Mouse (Mus musculus) 416B (cell line): ENCODE data around the gene Lrrc20.
"Not testable (repeated sequence)": the region's sequence is repeated elsewhere in the genome, so short reads cannot be mapped to it uniquely, and the experiment has no call there.

Source experiments
- DNase-seq: peaks from one replicate; pipeline ENCODE4 v3.0.0; 2011; ENCODE audit warnings: low read depth

The Lrrc20 gene

DNA sequence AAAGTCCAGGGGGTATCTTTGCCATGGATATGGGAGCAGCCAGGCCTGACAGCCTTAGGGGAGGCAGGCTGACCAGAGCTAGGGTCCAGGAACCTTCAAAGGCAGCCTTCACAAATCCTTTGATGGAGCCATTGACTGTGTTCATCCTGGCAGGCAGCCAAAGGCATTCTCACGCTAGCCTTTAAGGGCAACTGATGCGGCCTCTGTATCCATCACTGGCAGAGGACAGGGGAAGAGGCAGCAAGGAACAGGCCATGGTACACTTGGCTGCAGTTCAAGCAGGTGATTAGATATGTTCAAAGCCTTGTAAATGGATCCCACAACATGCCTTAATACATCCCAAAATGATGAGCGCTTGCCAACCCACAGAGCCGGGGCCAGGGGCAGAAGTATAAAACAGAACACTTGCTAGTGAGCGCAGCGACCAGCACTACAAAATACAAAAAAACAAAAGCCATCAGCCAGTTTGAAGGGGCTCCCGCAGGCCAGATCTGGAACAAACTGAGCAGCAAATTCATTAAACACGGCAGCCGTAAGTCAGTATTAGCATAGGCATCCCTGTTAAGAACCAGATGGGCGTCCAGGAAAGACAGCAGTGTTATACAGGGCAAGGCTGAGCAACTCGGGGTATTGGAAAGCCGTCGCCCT, 100.6 kb downstream of the Lrrc20 start:
- no peak for DNase-seq

DNA sequence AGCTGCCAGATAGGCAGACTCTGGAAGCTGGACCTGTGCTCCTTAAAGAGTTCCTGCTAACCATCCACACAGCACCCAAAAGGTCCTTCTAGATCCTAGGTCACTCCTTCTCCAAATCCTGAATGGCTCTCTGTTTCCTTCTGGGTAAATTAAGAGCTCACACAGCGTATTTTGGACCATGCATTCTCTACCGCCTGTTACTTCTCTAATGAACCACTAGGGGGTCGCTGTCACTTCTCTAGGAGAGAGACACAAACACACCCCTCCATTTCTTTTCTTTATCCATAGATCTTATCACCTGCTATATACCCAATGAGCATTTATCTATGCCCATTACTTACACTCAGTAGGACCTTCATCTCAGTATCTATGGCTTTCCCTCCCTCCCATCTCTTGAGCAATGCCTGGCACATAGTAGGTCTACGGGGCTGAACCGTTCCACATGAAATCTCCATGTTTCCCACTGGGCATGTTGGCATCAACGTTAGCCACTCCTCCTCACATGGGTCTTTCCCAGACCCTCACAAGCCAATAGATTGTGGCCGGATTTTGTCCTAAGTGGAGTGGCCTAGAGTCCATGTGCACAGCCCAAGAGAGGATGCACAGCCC, 111.7 kb downstream of the Lrrc20 start:
- DNase-seq = no peak

DNA sequence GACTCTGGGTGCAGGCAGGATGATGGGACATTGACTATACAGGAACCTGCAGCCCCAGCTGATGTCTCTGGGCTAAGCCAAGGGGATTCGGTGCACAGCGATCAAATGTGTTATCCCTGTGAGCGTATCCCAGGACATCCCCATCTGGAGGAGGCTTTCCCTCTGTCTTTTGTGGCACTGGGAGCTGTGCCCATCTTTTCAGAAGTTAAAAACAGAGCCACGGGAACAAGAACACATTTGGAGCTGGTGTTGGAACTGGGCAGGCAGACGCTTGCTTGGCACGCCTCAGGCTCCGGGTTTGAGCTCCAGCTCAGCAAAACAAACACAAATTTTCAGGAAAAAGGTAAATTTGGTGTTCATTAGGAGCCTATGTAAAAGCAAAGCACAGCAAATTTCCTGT, 122.4 kb downstream of the Lrrc20 start:
- no peak for DNase-seq

DNA sequence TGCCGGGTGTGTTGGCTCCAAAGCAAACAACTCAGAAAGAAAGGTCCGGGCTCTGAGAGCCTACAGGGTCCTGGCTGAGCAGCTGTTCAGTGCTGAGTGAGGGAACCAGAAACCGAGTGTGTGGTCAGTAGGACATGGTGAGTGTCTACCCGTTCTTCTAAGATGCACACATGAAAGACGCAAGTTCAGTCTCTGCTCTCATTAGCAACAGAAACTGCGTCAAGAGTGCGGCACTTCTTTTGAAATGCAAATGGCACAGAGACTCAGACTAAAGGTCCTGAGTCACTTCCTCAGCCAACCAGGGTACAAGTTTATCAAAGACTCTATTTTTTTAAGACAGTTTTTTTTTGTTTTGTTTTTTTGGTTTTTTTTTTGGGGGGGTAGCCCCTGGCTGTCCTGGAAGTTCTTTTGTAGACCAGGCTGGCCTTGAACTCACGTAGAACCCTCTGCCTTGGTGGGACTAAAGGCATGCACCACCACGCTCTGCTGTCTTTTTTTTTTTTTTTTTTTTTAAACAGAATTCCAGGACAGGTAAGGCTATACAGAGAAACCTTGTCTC, 124.0 kb downstream of the Lrrc20 start:
- DNase-seq = no peak

DNA sequence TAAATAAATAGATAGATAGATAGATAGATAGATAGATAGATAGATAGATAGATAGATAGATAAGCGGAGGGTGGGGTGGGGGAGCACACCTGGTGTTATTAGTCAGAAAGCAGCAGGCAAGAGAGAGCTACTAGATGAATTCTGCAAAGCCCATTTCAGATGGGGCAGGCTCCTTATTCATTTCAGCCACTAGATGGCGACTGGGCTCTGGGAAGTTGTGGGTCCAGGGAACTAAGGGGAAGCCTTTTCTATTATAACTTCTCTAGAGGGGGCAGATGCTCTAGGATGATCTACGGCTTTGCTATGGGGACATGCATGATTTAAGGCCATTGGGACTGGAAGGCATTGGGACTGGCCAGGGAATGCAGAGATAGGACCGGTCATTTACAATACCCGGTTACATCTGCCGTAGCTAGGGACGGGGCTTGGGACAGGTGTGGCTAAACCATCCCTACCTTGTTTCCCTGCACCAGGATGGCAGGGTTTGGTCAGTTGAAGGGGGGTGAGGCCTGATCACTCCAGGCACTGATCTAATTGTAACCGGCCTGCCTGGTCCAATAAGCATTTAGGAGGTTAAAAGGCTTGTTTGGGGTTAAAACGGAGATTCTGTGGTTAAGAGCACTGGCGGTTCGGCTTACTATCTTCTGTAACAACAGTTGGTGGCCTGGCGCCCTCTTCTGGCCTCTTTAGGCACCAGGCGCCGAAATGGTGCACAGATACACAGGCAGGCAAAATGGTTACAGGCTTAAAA, 126.9 kb downstream of the Lrrc20 start:
- DNase-seq = peak; percentile 90

DNA sequence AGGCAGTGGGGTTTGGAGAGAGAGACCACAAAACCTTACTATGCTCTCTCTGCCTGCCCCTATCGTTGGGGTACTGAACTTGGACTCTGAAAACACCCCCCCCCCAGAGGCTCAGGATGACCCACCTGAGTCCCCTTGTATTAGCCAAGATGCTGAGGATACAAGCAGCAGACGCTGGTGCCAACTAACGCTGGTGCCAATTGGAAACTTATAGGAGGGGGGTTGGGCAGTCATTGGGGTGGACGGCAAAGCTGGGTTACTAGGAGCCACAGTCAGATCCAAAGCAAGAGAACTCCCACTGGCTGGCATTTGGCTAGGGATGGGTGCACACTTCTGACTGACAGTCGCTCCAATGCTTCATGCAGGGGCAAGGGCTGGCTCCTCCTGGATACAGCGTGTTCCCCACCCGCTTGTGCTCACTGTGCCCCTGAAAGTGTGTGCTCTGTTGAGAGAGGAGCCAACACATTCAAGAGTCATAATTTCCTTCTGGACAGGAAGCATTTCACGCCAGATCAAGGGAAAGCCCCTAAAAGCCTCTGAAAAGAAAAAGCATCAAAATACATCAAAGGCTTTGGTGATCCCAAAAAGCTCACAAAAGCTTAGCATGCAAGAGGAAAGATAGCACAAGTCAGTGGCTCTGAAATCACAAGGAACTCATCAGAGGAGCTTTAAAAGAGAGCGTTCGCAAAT, 128.9 kb downstream of the Lrrc20 start:
- no peak for DNase-seq

DNA sequence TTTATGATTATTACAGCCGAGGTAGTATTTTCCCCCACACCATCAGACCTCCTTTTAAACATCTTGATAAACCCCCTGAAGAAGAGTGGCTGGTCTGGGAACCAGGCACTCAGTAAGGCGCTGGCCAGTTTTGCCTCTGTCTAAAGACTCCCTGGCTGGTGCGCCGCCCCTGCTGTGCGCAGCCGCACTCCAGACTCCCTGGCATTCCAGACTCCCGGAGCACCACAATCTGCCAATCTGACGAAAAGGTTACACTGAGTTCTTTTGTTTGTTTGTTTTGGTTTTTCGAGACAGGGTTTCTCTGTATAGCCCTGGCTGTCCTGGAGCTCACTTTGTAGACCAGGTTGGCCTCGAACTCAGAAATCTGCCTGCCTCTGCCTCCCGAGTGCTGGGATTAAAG, 129.8 kb downstream of the Lrrc20 start:
- not testable (repeated sequence) for DNase-seq

DNA sequence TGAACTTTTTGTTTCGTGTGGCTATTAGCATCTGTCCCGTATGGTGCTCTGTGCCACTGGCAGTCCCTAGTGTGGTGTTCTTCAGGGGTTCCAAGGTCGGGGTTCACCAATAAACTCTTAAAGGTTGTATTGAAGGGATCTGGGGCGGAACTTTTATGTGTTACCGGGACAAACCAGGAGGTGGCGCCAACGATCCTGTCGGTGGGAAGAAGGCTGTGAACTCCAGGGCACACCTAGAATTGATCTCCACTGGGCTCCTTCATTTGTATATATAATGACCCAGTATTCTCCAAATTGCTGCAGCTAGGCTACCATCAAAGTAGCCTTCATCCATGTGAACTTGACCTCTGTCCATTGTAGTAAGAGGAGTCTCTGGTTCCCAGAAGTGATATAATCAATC, 130.2 kb downstream of the Lrrc20 start:
- DNase-seq = peak; percentile 79

DNA sequence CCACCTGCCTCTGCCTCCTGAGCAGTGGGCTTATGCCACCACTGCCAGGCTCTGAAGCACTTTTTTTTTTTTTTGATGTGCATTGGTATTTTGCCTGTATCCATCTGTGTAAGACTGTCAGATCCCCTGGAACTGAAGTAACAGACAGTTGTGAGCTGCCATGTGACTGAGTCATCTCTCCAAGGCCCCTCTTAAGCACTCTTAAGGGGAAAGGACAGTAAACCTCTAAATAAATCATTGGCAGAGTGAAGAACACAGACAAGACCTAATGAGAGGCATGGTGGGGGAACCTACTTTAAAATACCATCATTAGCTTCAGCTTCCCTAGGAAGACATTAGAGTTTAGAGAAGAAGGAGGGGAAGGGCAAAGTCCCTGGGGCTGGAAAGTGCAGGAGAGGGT, 132.6 kb downstream of the Lrrc20 start:
- no peak for DNase-seq

DNA sequence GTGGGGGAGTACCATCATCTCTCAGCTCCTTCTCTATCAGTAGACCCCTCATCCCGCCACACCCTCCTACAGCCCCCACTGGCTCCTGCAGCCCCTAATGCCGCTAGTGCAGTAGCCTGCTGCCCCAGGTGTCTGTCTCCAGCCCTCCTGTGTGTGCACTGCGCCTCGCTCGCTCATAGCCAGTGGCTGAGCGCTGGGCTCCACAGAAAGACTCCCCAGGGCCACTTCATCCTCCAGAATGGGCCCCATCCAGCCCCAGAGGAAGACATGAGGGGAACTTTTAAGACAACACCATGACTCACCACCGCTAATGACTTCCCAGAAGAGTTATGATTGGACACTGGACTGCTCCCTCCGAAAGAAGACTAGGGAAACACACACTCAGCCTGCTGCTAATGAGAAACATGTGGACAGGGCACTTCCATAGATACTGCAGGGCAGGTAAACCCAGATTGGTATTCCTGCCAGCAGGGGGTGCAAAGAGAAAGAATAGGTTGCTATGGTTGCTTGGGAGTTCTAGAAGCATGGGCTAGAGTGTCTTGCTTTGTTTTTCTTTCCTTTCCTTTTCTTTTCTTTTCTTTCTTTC, 135.1 kb downstream of the Lrrc20 start:
- DNase-seq = peak; percentile 79

DNA sequence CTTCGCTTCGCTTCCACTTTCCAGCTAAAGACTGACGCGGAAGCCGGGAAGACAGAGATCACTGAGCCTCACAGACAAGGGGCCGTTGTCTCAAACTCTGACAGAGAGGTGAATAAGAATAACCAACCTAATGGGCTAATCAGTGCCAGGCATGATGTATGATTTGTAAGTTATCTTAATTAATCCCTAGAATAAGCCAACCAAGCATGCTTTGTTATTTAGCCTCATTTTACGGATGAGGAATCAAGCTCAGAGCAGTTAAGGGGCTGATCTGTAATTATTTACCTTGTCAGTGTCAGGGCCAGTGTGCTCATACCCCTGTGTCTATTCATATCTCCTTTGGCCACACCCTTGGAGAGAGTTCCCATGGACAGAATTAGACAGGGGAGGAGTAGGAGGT, 138.7 kb downstream of the Lrrc20 start:
- DNase-seq = no peak

DNA sequence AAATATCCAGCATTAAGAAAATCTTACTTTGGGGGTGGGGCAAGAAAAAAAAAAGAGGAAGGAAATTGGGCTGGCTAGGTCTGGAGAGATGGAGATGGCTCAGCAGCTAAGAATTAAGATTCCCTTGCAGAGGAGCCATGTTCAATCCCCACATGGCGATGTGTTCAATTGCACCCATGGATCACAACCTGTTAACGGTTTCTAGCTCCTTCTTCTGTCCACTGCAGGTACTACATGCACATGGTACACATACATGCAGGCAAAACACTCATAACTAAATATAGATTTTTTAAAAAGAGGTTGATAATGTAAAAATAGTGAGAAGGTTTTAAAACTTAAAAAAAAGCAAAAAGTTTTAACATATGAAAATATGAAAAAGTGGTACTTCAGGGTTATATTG, 142.9 kb downstream of the Lrrc20 start:
- DNase-seq = peak; percentile 42

DNA sequence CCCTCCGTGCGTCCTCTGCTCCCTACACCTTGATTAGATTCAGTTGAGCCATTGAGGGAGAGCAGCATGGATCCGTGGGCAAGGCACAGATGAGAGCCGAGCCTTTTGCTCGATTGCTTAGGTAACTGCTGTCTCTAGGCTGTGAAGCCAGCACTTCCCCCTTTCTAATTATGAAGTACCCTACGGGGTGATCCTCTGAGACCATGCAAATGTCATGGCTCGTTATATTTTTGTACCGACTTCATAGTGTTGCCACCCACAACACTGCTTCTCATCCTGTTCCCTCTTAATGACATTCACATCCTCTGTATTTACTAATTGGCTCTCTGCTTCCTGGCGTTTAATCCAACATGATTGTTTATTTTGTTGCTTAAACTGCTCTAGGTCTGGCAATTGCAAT, 146.1 kb downstream of the Lrrc20 start:
- DNase-seq = no peak

DNA sequence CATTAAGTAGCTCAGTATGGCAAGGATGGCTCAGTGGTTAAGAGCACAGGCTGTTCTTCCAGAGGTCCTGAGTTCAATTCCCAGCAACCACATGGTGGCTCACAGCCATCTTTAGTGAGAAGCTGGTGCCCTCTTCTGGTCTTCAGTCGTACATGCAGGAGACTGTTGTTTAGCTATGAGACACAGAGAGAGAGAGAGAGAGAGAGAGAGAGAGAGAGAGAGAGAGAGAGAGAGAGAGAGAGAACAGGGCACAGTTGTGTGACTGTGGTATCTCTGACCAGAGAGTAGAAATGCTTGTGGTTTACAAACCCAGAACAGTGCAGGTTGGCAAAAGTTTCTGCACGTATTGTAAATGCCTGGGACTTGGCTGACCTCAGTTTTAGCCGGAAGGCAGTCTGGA, 148.3 kb downstream of the Lrrc20 start:
- DNase-seq = peak; percentile 51

DNA sequence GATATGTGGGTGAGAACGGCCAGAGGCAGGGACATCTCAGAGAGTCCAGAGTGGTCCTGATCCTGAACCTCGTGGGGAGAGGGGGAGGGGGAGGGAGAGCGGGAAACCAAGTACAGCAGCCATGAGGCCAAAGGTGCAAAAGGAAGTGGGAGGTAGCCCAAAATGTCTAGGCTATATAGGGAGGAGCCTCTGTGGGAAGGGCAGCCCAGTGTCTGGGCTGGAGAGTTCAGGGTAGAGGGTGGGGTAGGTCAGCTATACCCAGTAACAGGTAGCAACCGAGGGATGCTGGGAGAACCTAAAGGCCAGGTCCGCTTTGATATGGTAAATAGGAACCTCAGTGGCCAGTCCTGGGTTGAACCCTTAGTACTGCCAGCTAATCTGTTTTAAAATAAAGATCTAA, 149.2 kb downstream of the Lrrc20 start:
- no peak for DNase-seq

DNA sequence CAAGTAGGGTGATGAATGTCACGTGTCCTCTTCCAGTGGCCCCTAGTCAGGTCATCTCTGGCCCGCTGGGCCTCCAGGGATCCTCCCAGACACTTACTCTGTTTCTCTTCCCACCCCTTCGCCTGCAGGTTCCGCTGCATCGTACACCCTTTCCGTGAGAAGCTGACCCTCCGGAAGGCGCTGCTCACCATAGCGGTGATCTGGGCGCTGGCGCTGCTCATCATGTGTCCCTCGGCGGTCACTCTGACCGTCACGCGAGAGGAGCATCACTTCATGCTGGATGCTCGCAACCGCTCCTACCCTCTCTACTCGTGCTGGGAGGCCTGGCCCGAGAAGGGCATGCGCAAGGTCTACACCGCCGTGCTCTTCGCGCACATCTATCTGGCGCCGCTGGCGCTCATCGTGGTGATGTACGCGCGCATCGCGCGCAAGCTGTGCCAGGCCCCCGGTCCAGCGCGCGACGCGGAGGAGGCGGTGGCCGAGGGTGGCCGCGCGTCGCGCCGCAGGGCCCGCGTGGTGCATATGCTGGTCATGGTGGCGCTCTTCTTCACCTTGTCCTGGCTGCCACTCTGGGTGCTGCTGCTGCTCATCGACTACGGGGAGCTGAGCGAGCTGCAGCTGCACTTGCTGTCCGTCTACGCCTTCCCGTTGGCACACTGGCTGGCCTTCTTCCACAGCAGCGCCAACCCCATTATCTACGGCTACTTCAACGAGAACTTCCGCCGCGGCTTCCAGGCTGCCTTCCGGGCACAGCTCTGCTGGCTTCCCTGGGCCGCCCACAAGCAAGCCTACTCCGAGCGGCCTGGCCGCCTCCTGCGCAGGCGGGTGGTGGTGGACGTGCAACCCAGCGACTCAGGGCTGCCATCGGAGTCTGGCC, 150.0 kb downstream of the Lrrc20 start:
- DNase-seq = no peak

DNA sequence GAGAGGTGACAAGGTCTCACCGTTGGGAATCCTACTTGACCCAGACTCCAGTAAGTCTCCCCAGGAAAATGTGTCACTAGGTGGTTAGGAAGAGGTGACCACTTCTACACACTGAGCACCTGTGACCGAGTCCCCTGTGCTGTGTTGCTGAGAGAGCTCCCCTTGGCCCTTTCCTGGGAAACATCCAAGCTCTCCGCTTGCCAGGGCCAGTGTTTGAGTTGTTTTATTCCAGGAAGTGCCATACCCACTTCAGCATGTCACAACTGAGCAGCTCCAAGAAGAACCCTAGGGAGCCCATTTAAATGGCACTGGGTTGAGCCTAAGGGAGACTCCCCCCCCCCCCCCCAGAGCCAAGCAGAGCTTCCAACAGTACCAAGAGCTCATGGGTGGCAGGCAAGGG, 150.9 kb downstream of the Lrrc20 start:
- no peak for DNase-seq

DNA sequence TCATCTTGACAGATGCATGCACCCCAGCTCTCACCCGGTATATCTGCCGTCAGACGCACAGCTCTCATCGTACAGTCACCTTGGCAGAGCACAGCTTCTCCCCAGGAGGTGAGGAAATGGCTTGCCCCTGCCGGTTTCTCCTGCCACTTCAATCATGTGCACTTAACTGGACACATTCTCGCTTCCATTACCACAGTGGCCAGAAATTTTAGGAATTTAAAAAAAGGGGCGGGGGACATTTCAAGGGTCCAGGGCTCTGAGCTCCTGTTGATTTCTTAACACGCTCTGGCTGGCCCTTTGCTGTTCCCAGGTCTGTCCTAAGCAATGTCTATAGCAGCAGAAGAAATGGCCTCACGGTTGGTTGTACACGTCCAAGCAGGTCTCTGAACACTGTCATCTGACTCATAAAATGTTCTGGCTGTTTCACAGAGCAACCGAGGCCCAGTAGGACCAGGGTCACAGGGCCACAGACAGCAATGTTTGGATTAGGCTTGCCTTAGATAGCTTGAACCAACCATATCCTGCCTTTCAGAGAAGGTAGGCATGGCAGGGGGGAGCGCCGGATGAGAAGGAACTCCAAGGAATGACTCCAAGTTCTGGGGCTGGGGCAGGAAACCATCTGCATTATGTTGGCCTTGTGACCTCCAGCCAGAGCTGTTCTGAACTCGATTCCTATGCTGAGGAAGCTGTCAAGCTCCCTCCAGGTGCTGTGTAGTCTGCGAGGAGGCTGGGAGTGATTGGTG, 151.8 kb downstream of the Lrrc20 start:
- DNase-seq = no peak

DNA sequence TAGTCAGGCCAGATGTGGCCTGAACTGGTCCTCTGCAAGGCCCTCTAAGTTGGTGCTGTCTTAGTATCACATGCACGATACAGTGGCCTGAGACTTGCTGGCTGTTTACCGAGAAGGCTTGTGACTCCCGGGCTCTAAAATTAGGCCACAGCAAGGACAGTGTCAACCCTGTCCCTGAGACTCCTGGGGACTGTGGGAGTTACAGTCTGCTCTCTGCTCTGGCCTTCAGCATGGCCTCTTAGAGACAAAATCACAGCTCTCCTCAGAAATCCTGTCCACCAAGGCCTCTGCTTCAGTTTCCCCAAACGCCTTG, 152.3 kb downstream of the Lrrc20 start:
- DNase-seq = no peak
